Mouse (Mus musculus) kidney, postnatal 25 days (tissue): ENCODE data around the gene Aldh8a1.

Experiments
- DNase-seq, 2 experiments: peaks; one replicate each; pipeline ENCODE4 v3.0.0; 2021; ENCODE audit warnings: mixed read lengths in 2 of 2

The Aldh8a1 gene

DNA sequence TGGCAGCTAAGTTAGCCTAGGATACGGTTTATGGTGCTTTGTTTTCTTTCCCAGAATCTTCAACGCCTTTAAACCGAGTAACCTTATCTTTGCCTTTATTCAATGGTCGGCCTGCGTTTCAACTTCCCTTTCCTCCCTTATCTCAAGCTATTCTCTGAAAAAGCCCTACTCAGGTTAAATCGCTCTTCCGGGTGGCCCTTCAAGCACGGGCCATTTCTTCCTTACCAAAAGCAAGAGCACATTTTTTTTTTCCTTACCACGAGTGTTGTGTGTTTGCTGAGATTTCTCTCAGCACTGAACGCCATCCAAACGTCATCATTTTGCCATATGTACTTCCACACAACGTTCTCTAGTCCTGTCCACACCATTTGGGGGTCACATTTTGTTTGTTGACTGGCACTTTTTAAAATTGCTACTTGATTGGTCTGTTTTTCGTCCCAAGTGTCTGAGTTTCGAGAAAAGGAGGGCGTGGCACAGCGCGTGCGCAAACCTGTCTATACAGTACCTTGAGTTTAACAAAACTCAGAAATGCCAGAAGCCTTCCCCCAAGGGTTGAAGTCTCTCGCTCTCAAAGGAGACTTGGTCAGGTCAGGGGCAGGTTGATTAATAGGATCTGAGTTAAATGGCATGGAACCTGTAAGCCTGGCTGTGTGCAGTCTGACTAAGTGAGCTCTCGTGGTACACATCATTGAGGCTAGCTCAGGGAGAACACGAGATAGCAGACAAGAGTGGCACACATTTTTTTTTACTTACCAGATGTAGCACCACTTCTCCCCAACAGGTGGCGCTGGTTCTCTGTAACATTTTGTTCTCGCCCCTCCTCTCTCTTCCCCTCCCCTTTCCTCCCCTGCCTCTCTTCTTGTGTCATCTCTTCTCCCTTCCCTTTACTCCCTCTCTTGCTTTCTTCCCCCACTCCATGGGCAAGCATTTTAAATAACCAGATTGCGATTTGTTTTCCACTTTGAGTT, 43.6 kb downstream of the Aldh8a1 start:
- DNase-seq, result peak; percentile 61 to 81

DNA sequence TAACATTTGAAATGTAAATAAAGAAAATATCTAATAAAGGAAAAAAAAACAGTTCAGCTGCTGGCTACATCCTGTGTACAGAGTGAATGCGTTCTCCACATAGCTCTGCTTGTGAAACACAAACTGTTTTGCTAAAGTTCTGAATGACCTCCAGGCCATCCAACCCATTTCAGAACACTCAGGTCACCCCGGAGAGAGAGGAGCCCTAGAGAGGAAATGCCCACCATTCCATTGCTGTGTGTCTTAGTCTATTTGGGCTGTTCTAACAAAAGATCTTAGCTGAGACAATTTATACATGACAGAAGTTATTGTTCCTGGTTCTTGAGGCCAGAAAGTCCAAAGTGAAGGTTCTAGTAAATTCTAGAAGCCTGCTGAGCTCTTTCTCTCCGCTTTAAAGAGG, 49.4 kb downstream of the Aldh8a1 start:
- DNase-seq, result peak in 1 of 2 experiments; percentile 20

DNA sequence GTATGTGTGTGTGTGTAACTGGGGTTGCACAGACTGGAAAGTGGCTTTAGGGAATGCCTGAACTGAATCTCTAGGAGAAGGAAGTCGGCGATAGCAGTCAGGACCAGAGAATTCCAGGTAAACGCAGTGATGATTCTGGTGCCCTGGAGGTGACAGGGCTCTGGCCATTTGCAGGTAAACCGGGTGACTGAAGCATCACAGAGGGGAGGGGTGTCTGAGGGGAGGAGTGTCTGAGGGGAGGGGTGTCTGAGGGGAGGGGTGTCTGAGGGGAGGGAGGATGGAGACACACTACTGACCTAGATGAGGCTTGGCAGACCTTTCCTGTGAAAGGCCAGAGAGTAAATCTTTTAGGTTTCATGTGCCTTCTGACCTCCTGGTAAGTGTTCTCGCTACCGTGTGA, 50.9 kb downstream of the Aldh8a1 start:
- no peak for DNase-seq

DNA sequence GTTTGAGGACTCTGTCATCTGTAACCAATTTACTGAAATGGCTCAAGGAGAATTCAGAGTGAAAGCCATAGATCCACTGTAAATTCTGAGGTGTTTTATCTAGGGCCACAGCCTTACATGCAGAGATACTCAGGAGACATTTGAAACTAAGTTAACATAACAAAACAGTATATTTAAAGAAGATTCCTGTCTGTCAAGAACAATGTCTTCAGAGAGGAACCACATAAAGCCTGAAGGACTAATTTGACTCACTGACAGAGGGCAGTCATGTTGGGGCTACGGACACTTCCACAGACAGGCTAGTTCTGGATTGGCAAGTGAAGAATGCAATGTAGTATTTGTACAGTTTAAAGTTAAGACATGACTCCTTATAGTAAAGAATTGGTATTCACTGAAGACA, 62.2 kb downstream of the Aldh8a1 start:
- DNase-seq, result no peak

DNA sequence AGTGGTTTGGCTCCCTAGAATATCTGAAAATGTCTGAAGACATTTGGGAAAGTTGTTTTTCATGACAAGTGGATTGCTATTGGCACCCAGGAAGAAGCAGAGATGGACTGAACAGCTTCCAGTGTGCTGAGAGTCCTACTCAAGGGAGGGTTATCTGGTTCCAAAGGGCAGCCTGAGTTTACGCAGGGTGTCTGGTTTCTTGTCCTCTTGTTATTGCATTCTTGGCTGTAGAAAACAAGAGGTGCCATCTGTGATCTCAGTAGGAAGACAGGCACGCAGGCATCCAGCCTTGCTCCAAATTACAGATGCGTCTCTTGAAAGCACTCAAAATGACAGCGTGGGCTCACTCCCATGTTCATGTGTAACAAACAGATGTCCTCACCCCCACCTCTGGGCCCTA, 63.9 kb downstream of the Aldh8a1 start:
- DNase-seq, result no peak

DNA sequence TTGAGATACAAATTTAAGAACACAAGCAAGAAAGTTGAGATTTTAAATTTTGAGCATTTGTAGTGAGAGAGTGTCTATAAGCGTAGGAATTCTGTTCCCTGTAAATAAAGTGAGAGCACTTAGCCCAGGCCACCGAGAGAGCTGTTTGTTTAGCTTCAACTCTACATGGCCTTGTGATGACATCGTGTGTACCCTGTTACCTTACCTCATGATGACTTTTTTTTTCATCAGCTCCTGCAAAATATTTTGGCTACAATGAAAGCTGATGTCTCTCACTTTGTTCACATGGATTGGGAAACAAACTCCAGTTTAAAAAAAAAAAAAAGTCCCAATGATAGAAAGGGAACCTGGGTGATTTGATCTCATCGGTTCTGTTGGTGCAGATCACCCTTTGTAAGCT, 64.6 kb downstream of the Aldh8a1 start:
- no peak for DNase-seq

DNA sequence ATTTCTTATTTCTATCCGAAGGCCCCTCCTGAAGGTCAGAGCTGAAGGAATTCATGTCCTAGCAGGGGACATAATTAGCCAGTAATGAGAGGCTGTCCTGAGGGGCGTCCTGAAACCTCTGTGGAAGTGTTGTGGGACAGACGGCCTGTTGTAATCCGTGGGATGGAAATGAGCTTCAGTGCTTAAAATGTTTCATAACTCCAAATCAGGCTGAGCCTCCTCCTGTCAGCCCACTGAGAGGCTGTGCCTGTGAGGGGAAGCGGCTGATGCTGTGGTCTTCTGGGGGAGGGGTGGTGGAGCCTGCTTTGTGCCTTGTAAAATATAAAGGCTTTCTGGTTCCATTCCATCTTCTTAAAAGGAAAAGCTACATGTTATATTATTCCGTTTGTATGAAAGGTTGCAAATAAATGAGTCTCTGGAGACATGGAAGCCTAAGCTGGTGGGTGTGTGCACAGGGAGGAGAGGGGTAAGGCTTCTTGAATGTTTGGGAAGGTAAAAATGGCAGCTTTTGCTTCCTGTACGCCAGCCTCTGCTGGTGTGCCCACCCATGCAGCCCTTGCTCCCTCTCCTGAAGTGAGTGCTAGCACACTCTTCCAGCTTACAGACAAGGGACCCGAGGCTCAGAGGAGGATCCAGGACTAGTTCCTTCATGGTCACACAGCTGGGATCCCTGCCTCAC, 66.7 kb downstream of the Aldh8a1 start:
- no peak for DNase-seq

DNA sequence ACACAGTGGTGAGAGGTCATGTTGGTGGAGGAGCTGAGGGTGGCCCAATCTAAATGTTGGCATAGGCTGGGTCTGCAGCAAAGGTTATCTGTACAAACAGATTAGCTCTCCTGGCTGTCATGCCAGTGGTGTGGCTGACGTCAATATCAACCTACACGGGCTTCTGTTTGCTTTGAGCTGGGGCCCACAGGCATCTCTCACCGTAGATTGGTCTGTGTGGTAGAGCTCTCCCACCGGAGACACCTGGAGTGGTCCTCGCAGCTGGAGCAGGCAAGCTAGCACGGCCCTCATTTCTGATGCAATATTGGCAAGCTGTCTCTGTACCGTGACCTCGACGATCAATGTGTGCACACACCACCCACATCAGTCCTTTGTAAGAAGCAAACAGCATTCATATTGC, 67.3 kb downstream of the Aldh8a1 start:
- no peak for DNase-seq
